Mouse (Mus musculus): ENCODE measurements around the gene Pnrc1. TPM values are rescaled to one million over a fixed set of nuclear protein-coding genes. Genes with fewer than 3 reads are reported as not detected.
A peak's percentile ranks its signal among the peaks of the same experiment; 100 is the strongest.

Gene Pnrc1
- total and polyA plus RNA-seq, 3 experiments = 7.6 to 14.4 TPM; not detected in 1

GRCm38 (mm10) chr4:33292409-33293370 is 2.7 kb upstream of the Pnrc1 start:
- Histone ChIP-seq H3K27ac (ENCODE audit: control insufficient read depth, low read depth, low read length) (no peak overlapping the region), H3K27me3 (ENCODE audit: control insufficient read depth in 1 of 2, insufficient read depth in 2 of 2, low read length in 2 of 2) (no peaks in the 10 kb centered on the region), H3K9me3 (replicated peaks; ENCODE audit: insufficient read depth, low read length) (no peaks in the 10 kb centered on the region), H3K9ac (ENCODE audit: control insufficient read depth, low read depth, low read length, poor library complexity, severe bottlenecking) (0 out of 2 replicates have a peak overlapping the region, but pooled peaks have one; percentile 32), H3K79me2 (ENCODE audit: control insufficient read depth, insufficient read depth, low read length, poor library complexity) (no peaks in the 10 kb centered on the region), H3K36me3 (ENCODE audit: control insufficient read depth in 1 of 2, insufficient read depth in 2 of 2, low read length in 2 of 2) (peaks cover 0 to 12% of the 10 kb centered on the region in 2 experiments; a peak in 2 of 4 replicates), H3K4me1 (ENCODE audit: control insufficient read depth in 1 of 2, insufficient read depth in 2 of 2, low read length in 2 of 2) (peaks cover 5 to 10% of the 10 kb centered on the region in 2 experiments; a peak in 3 of 4 replicates), H3K4me3 (ENCODE audit: control insufficient read depth in 1 of 2, insufficient read depth in 1 of 2, low read depth in 2 of 2, low read length in 2 of 2) (peak overlapping the region in 1 of 2 experiments; percentile 27; a peak in 1 of 4 replicates)
- peak; percentile 17; the same call in 1 of the 2 replicates for TF ChIP-seq RCOR1 (IDR thresholded peaks at IDR 0.05; ENCODE audit: low read depth, low read length)
- TF ChIP-seq RAD21 (IDR thresholded peaks at IDR 0.05; ENCODE audit: low read depth, low read length) = peak; percentile 98
- peak; percentile 88 for TF ChIP-seq SMC3 (IDR thresholded peaks at IDR 0.05; ENCODE audit: low read depth, low read length)
- TF ChIP-seq NELFE (IDR thresholded peaks at IDR 0.05; ENCODE audit: low read depth, low read length) = no peak
- TF ChIP-seq GATA1 (IDR thresholded peaks at IDR 0.05; ENCODE audit: low read depth, low read length) = peak; percentile 61
- TF ChIP-seq ZC3H11A (IDR thresholded peaks at IDR 0.05; ENCODE audit: low read depth, low read length) = peak; percentile 88
- peak; percentile 67 to 94 (median 71) for TF ChIP-seq CTCF (IDR thresholded peaks at IDR 0.05 in 2 of 3, conservative IDR thresholded peaks at IDR 0.05 in 1 of 3; ENCODE audit: control insufficient read depth in 1 of 3, insufficient read depth in 1 of 3, low read depth in 2 of 3, low read length in 3 of 3, poor library complexity in 1 of 3, severe bottlenecking in 1 of 3)
- no peak for TF ChIP-seq MEF2A (IDR thresholded peaks at IDR 0.05; ENCODE audit: extremely low read depth, insufficient replicate concordance, low read depth, low read length, poor library complexity, severe bottlenecking)
- peak; percentile 68 for TF ChIP-seq MYB (IDR thresholded peaks at IDR 0.05; ENCODE audit: low read depth, low read length)
- peak; percentile 48 to 78 for TF ChIP-seq EP300 (IDR thresholded peaks at IDR 0.05; ENCODE audit: low read depth in 1 of 2, low read length in 2 of 2)
- peak; percentile 82 for DNase-seq (ENCODE audit: low read depth, low spot score)

- Histone ChIP-seq H3K9me3 (replicated peaks; ENCODE audit: insufficient read depth, low read length) (no peaks in the 10 kb centered on the region), H3K27ac (ENCODE audit: control insufficient read depth, low read depth, low read length) (no peak overlapping the region), H3K79me2 (ENCODE audit: control insufficient read depth, insufficient read depth, low read length, poor library complexity) (no peaks in the 10 kb centered on the region), H3K4me1 (ENCODE audit: control insufficient read depth in 1 of 2, insufficient read depth in 2 of 2, low read length in 2 of 2) (peaks cover 5 to 10% of the 10 kb centered on the region in 2 experiments; a peak in 3 of 4 replicates), H3K27me3 (ENCODE audit: control insufficient read depth in 1 of 2, insufficient read depth in 2 of 2, low read length in 2 of 2) (no peaks in the 10 kb centered on the region), H3K4me3 (ENCODE audit: control insufficient read depth in 1 of 2, insufficient read depth in 1 of 2, low read depth in 2 of 2, low read length in 2 of 2) (no peak overlapping the region), H3K36me3 (ENCODE audit: control insufficient read depth in 1 of 2, insufficient read depth in 2 of 2, low read length in 2 of 2) (peaks cover 0 to 12% of the 10 kb centered on the region in 2 experiments; a peak in 2 of 4 replicates), H3K9ac (ENCODE audit: control insufficient read depth, low read depth, low read length, poor library complexity, severe bottlenecking) (no peak overlapping the region)
- peak; percentile 68 for DNase-seq (ENCODE audit: low read depth, low spot score)
- TF ChIP-seq JUND (IDR thresholded peaks at IDR 0.05; ENCODE audit: low read depth, low read length) (0 out of 2 replicates have a peak, but pooled peaks have one; percentile 43), HCFC1 (IDR thresholded peaks at IDR 0.05; ENCODE audit: low read depth, low read length) (no peak), MAZ (IDR thresholded peaks at IDR 0.05; ENCODE audit: low read depth, low read length) (no peak), TAL1 (IDR thresholded peaks at IDR 0.05; ENCODE audit: low read length) (no peak), POLR2AphosphoS5 (IDR thresholded peaks at IDR 0.05; ENCODE audit: borderline replicate concordance, low read depth, low read length) (no peak), RCOR1 (IDR thresholded peaks at IDR 0.05; ENCODE audit: low read depth, low read length) (no peak), MXI1 (IDR thresholded peaks at IDR 0.05; ENCODE audit: low read depth, low read length) (no peak), ZMIZ1 (IDR thresholded peaks at IDR 0.05; ENCODE audit: low read depth, low read length) (no peak), SIN3A (IDR thresholded peaks at IDR 0.05; ENCODE audit: low read length) (no peak), MYB (IDR thresholded peaks at IDR 0.05; ENCODE audit: low read depth, low read length) (no peak), SMC3 (IDR thresholded peaks at IDR 0.05; ENCODE audit: low read depth, low read length) (0 out of 2 replicates have a peak, but pooled peaks have one; percentile 12), EP300 (IDR thresholded peaks at IDR 0.05; ENCODE audit: low read depth in 1 of 2, low read length in 2 of 2) (no peak), MAFK (IDR thresholded peaks at IDR 0.05; ENCODE audit: borderline replicate concordance, low read depth, low read length) (no peak), NELFE (IDR thresholded peaks at IDR 0.05; ENCODE audit: low read depth, low read length) (no peak), UBTF (IDR thresholded peaks at IDR 0.05; ENCODE audit: borderline replicate concordance, insufficient read depth, low read depth, low read length) (no peak), TCF12 (IDR thresholded peaks at IDR 0.05; ENCODE audit: low read depth, low read length) (no peak), ELF1 (IDR thresholded peaks at IDR 0.05; ENCODE audit: low read depth, low read length) (no peak), BHLHE40 (IDR thresholded peaks at IDR 0.05; ENCODE audit: borderline replicate concordance, low read depth, low read length) (no peak), NRF1 (IDR thresholded peaks at IDR 0.05; ENCODE audit: insufficient read depth, low read depth, low read length, poor library complexity, severe bottlenecking) (no peak), MAX (IDR thresholded peaks at IDR 0.05; ENCODE audit: low read length) (no peak), MEF2A (IDR thresholded peaks at IDR 0.05; ENCODE audit: extremely low read depth, insufficient replicate concordance, low read depth, low read length, poor library complexity, severe bottlenecking) (no peak), ZNF384 (IDR thresholded peaks at IDR 0.05; ENCODE audit: low read depth, low read length) (peak; percentile 73), CTCF (IDR thresholded peaks at IDR 0.05 in 2 of 3, conservative IDR thresholded peaks at IDR 0.05 in 1 of 3; ENCODE audit: control insufficient read depth in 1 of 3, insufficient read depth in 1 of 3, low read depth in 2 of 3, low read length in 3 of 3, poor library complexity in 1 of 3, severe bottlenecking in 1 of 3) (peak in 1 of 3 experiments; percentile 12; a peak in 1 of 6 replicates)
Observed at GRCm38 (mm10) chr4:33290878-33291277, 915 bp upstream of the Pnrc1 start.

Data from MEL (cell line).